13 mouse cellular contexts compared by ENCODE assay signal in the genomic region with DNA sequence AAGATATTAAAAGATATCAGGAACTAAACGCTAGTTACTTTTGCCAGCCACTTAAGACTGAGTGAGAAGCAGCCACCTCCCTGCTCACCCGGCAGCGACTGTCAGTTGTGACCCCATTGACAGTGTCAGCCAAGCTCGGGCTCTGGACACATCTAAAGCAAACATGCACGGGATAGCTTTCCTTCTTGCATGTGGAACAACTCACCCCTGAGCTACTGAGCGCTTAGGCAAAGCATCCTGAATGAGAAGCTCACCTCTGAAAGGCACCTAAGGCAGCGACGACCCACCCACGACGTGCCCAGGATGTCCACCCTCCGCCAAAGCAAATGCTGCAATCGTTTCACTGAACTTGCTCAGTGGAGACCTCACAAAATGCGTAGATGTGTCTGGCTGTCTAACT. TPM values are rescaled to one million over a fixed set of nuclear protein-coding genes. Genes with fewer than 3 reads are reported as not detected.
DNase-seq lines count a peak whose midpoint lies in the region; ATAC-seq and TF ChIP-seq lines count a peak whose summit lies in the region.
"Had no signal": no experiment of that assay in that cellular context is flagged by ENCODE, and none has a peak within 500 bp of the region (broad histone marks: within the 10 kb centered on the region; RNA-seq: fewer than 3 reads in every experiment).

No protein-coding gene starts in this region.

- ATAC-seq in heart, embryonic 16.5 days (replicated peaks; ENCODE audit: extremely low read depth, insufficient read depth, low FRiP score), result no peak
- no peak for ATAC-seq in neural tube, embryonic 14.5 days (ENCODE audit: low read depth)

- H3K4me1 ChIP-seq in liver, adult 2 months (ENCODE audit: control insufficient read depth, insufficient read depth, low read length), result no peaks in the 10 kb centered on the region
- peaks cover 24% of the 10 kb centered on the region for H3K4me1 ChIP-seq in heart, embryonic 16.5 days (ENCODE audit: control insufficient read depth, insufficient read depth, low read length)
- H3K4me1 ChIP-seq in neural tube, embryonic 14.5 days (ENCODE audit: control insufficient read depth, insufficient read depth, low read length), result peaks cover 2% of the 10 kb centered on the region; the same call in 1 of the 2 replicates

- no peak for TF ChIP-seq POLR2A in liver, adult 2 months (IDR thresholded peaks at IDR 0.05; ENCODE audit: extremely low read depth, insufficient read depth, low read length)

- H3K27ac ChIP-seq in liver, adult 2 months (replicated peaks; ENCODE audit: insufficient read depth, low read depth, low read length), result peak overlapping the region; percentile 73
- peak overlapping the region; percentile 91 for H3K27ac ChIP-seq in heart, embryonic 16.5 days (ENCODE audit: low read length)
- H3K27ac ChIP-seq in neural tube, embryonic 14.5 days (ENCODE audit: low read depth, low read length), result no peak overlapping the region
- H3K27ac ChIP-seq: neural tube, embryonic 12.5 days had no signal

- H3K27me3 ChIP-seq in liver, adult 2 months (ENCODE audit: control insufficient read depth, insufficient read depth, low read length), result peaks cover 7% of the 10 kb centered on the region; the same call in 1 of the 2 replicates
- H3K27me3 ChIP-seq in heart, embryonic 16.5 days (ENCODE audit: control insufficient read depth, insufficient read depth, low read length), result no peaks in the 10 kb centered on the region
- no peaks in the 10 kb centered on the region; the same call in 1 of the 2 replicates for H3K27me3 ChIP-seq in neural tube, embryonic 14.5 days (ENCODE audit: control insufficient read depth, insufficient read depth, low read length)

- no peak for TF ChIP-seq CTCF in liver, adult 2 months (IDR thresholded peaks at IDR 0.05; ENCODE audit: low read depth, low read length)

- WGBS in liver, adult 2 months, result 36% methylated on average over 13 of the region's 13 CpGs
- 32% methylated on average over 13 of the region's 13 CpGs for WGBS in heart, embryonic 16.5 days
- 74% methylated on average over 13 of the region's 13 CpGs for WGBS in neural tube, embryonic 14.5 days

- H3K4me3 ChIP-seq in liver, adult 2 months (ENCODE audit: insufficient read depth, low read depth, low read length), result peak overlapping the region; percentile 58
- H3K4me3 ChIP-seq in heart, embryonic 16.5 days (ENCODE audit: low read length), result peak overlapping the region; percentile 64
- no peak overlapping the region for H3K4me3 ChIP-seq in neural tube, embryonic 14.5 days (ENCODE audit: low read depth, low read length)

- intact Hi-C loops in gastrocnemius, postnatal 36 days (cut with DNase I), result no loop called here

- H3K79me2 ChIP-seq in liver, adult 2 months (ENCODE audit: control insufficient read depth, insufficient read depth, low read length), result no peaks in the 10 kb centered on the region

- H3K9me3 ChIP-seq in heart, embryonic 16.5 days (replicated peaks; ENCODE audit: control insufficient read depth, low read length), result no peaks in the 10 kb centered on the region
- no peaks in the 10 kb centered on the region for H3K9me3 ChIP-seq in neural tube, embryonic 14.5 days (ENCODE audit: control insufficient read depth, low read length)
- H3K9me3 ChIP-seq: neural tube, embryonic 12.5 days had no signal

- H3K9ac ChIP-seq in liver, adult 2 months (ENCODE audit: low read depth, low read length), result peak overlapping the region; percentile 60
- peak overlapping the region; percentile 77 for H3K9ac ChIP-seq in heart, embryonic 16.5 days (ENCODE audit: low read length)
- no peak overlapping the region for H3K9ac ChIP-seq in neural tube, embryonic 14.5 days (replicated peaks; ENCODE audit: low read depth, low read length)

- peak; percentile 36 for DNase-seq in gastrocnemius, adult 18-20 months (ENCODE audit: low spot score)
- no peak for DNase-seq in gastrocnemius, postnatal 36 days
- DNase-seq in liver, adult 2 months (ENCODE audit: extremely low read depth, low read depth, low spot score), result no peak
- DNase-seq in liver, result no peak
- no peak for DNase-seq in layer of hippocampus, adult 8-10 months (ENCODE audit: low spot score in 2 of 2)
- DNase-seq in layer of hippocampus, postnatal 14 days (ENCODE audit: low spot score in 2 of 2), result no peak
- DNase-seq: adrenal gland, adult 2 months; cerebellum, adult 18-20 months; lung, adult 2 months had no signal

- H3K4me2 ChIP-seq in heart, embryonic 16.5 days (ENCODE audit: low read depth, low read length), result peak overlapping the region; percentile 75
- peak overlapping the region; percentile 64; the same call in 1 of the 2 replicates for H3K4me2 ChIP-seq in neural tube, embryonic 14.5 days (ENCODE audit: low read depth, low read length)

- H3K36me3 ChIP-seq in liver, adult 2 months (ENCODE audit: control insufficient read depth, insufficient read depth, low read length), result no peaks in the 10 kb centered on the region
- no peaks in the 10 kb centered on the region for H3K36me3 ChIP-seq in heart, embryonic 16.5 days (ENCODE audit: control insufficient read depth, insufficient read depth)
- no peaks in the 10 kb centered on the region for H3K36me3 ChIP-seq in neural tube, embryonic 14.5 days (ENCODE audit: control insufficient read depth, insufficient read depth, low read length)
- H3K36me3 ChIP-seq: neural tube, embryonic 12.5 days had no signal

RNA-seq across cellular contexts. Expression of gene Abcc9, which starts 1.0 kb away (rescaled TPM):
- total RNA-seq in gastrocnemius, adult 18-20 months (2021), result 100 to 1,000 TPM; 120 to 132 TPM
- 100 to 1,000 TPM; 124 to 126 TPM for total RNA-seq in gastrocnemius, postnatal 36 days (2021)
- 12.3 and 17.3 TPM in 2 replicates for total RNA-seq in liver, adult 2 months (2014; rRNA removed)
- 2.3 and 3.3 TPM in 2 replicates for polyA plus RNA-seq in liver, adult 2 months (2012; rRNA removed)
- 16.3 and 16.7 TPM in 2 replicates for polyA plus RNA-seq in heart, embryonic 16.5 days (2015; fragmentation: Nextera tagmentation; extraction: Ambion mirVana)
- polyA plus RNA-seq in neural tube, embryonic 14.5 days (2014; fragmentation: Nextera tagmentation; extraction: Ambion mirVana), result 4.6 and 5.5 TPM in 2 replicates
- total RNA-seq in layer of hippocampus, adult 8-10 months (2022), result 1 to 10 TPM; 3.2 to 4.2 (median 4.0) TPM
- 1 to 10 TPM; 7.1 to 8.1 TPM for total RNA-seq in layer of hippocampus, postnatal 14 days (2021)
- total RNA-seq: MEL had no signal

RNA-seq across cellular contexts. Expression of gene Cmas, which starts 55.3 kb away (rescaled TPM):
- 10 to 100 TPM; 27.0 to 30.1 TPM for total RNA-seq in gastrocnemius, adult 18-20 months (2021)
- total RNA-seq in gastrocnemius, postnatal 36 days (2021), result 10 to 100 TPM; 26.9 to 27.2 TPM
- total RNA-seq in liver, adult 2 months (2014; rRNA removed), result 36.8 and 40.1 TPM in 2 replicates
- 14.1 and 17.7 TPM in 2 replicates for polyA plus RNA-seq in liver, adult 2 months (2012; rRNA removed)
- 75.4 and 78.5 TPM in 2 replicates for polyA plus RNA-seq in heart, embryonic 16.5 days (2015; fragmentation: Nextera tagmentation; extraction: Ambion mirVana)
- polyA plus RNA-seq in neural tube, embryonic 14.5 days (2014; fragmentation: Nextera tagmentation; extraction: Ambion mirVana), result 181 and 199 TPM in 2 replicates
- 100 to 1,000 TPM in 2 of 4 experiments, 10 to 100 TPM in 2; 97.9 to 106 (median 101) TPM for total RNA-seq in layer of hippocampus, adult 8-10 months (2022)
- 100 to 1,000 TPM; 119 to 124 TPM for total RNA-seq in layer of hippocampus, postnatal 14 days (2021)
